Mouse (Mus musculus): ENCODE measurements around the gene Olfr109.

Olfr109 gene

GRCm38 (mm10) chr17:37458616-37459015 lies at the start of gene Olfr109:
Gene Olfr109 (plus strand): TSS chr17:37458916.
- no peak for DNase-seq (ENCODE audit: low spot score)

- DNase-seq (ENCODE audit: low spot score), result no peak
Observed at GRCm38 (mm10) chr17:37413380-37413779, 45.3 kb upstream of the Olfr109 start.

- DNase-seq (ENCODE audit: low spot score), result no peak
Observed at GRCm38 (mm10) chr17:37445180-37445579, 13.5 kb upstream of the Olfr109 start, which contains the start of gene Olfr108. Gene Olfr108 (plus strand): TSS chr17:37445480.

- DNase-seq (ENCODE audit: low spot score), result no peak
Observed at GRCm38 (mm10) chr17:37483452-37483851, 24.7 kb downstream of the Olfr109 start, which contains the start of gene H2-M2. Gene H2-M2 (minus strand): TSS chr17:37483552.

GRCm38 (mm10) chr17:37491930-37492518 lies 33.3 kb downstream of the Olfr109 start, which contains the start of gene Olfr110:
Gene Olfr110 (plus strand): TSS chr17:37492468.
- no peak for DNase-seq (ENCODE audit: low spot score)

GRCm38 (mm10) chr17:37507730-37508129 lies 49.0 kb downstream of the Olfr109 start, which contains the start of gene Olfr111:
Gene Olfr111 (plus strand): TSS chr17:37508030.
- DNase-seq (ENCODE audit: low spot score), result no peak
